Mouse (Mus musculus) limb, embryonic 12.5 days (tissue): ENCODE results near the gene Rnf227. TPM values are rescaled to one million over a fixed set of nuclear protein-coding genes. Genes with fewer than 3 reads are reported as not detected.

Source experiments
- ATAC-seq: fragments of 200-750 bp; cut with Nextera tagmentation; 2 replicates; pipeline ENCODE4 v1.8.0; 2017; ENCODE audit warnings: low read depth, moderate TSS enrichment; ENCODE audit not compliant: insufficient number of reproducible peaks, insufficient read depth, low FRiP score, low TSS enrichment
- H3K27ac ChIP-seq: fragments of 300-500 bp; sonication (generic); 2 replicates; pipeline ENCODE4 v1.5.1; 2016; ENCODE audit warnings: mild to moderate bottlenecking, moderate library complexity
- H3K27me3 ChIP-seq: fragments of 300-500 bp; sonication (generic); 2 replicates; pipeline ENCODE4 v1.6.1; 2016; ENCODE audit warnings: mild to moderate bottlenecking, moderate library complexity
- H3K36me3 ChIP-seq: fragments of 300-500 bp; sonication (generic); 2 replicates; pipeline ENCODE4 v1.6.1; 2016; ENCODE audit warnings: mild to moderate bottlenecking, moderate library complexity
- H3K4me1 ChIP-seq: fragments of 300-500 bp; sonication (generic); replicated peaks from 2 replicates; pipeline ENCODE4 v1.6.1; 2016
- H3K4me2 ChIP-seq: fragments of 300-500 bp; sonication (generic); 2 replicates; pipeline ENCODE4 v1.6.1; 2016; ENCODE audit warnings: mild to moderate bottlenecking, moderate library complexity
- H3K4me3 ChIP-seq: fragments of 300-500 bp; sonication (generic); replicated peaks from 2 replicates; pipeline ENCODE4 v1.5.1; 2016; ENCODE audit warnings: mild to moderate bottlenecking
- H3K9ac ChIP-seq: fragments of 300-500 bp; sonication (generic); replicated peaks from 2 replicates; pipeline ENCODE4 v1.6.1; 2016; ENCODE audit warnings: mild to moderate bottlenecking, moderate library complexity
- H3K9me3 ChIP-seq: fragments of 300-500 bp; sonication (generic); 2 replicates; pipeline ENCODE4 v1.6.1; 2016; ENCODE audit warnings: mild to moderate bottlenecking, moderate library complexity
- whole genome bisulfite sequencing: fragments of 180-500 bp; shearing (Covaris S2); methylation state at CpG from one replicate; pipeline ENCODE4 v1.1.7; 2016; 5-methylcytosine and 5-hydroxymethylcytosine counted together
- polyA plus RNA-seq: library from polyadenylated mRNA; unstranded; fragments of >200 nt; fragmentation: Nextera tagmentation; extraction: Ambion mirVana; gene quantifications from 2 replicates; pipeline ENCODE4 v1.2.1, GENCODE M21; 2016

The Rnf227 gene
- polyA plus RNA-seq, 1 experiment from 2014 or later, result 23.7 TPM

DNA sequence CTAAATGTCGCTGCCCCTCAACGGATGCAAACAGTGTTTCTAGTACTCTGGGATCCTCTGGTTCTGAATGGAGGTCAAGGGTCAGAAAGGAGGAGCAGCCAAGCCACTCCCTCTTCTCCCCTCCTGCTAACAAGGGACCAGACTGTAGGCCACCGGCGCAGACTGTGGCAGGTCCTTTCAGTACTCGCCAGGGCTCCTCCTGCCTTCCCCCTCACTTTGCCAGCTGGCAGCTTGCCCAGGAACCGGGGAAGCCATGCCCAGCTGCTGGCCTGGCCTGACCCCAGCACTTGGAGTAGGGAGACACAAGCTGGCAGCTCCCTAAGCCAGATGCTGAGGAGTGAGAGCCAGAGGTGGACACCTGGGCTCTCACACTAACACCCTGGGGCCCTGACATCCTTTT, 24.6 kb downstream of the Rnf227 start:
- H3K4me3 ChIP-seq, result peak overlapping the region; percentile 95
- H3K36me3 ChIP-seq, result peaks cover 46% of the 10 kb centered on the region
- H3K27ac ChIP-seq, result peak overlapping the region; percentile 100
- no peaks in the 10 kb centered on the region for H3K27me3 ChIP-seq
- 0% methylated on average over 6 of the region's 6 CpGs for WGBS
- peak overlapping the region; percentile 73; the same call in 1 of the 2 replicates for H3K9ac ChIP-seq
- H3K4me2 ChIP-seq, result peak overlapping the region; percentile 97
- peaks cover 36% of the 10 kb centered on the region for H3K4me1 ChIP-seq
- no peak for ATAC-seq
- no peaks in the 10 kb centered on the region for H3K9me3 ChIP-seq

DNA sequence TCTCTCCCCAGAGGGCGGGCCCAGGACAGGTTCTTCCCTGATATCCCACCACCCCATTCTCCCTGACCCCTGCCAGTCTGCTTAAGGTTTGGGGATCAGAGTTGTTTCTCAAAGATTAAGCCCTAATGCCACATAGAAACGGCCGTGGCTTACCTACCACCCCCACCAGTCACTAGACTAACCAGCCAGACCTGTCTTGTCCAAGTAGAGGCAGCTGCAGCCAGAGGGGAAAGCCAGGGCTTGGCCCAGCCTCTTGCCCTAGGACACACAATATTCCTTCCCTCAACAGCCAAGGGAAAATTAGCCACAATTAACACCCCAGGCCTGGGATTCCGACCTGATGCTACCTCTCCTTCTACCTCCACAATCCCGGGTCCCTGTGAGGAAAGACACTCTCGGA, 25.5 kb downstream of the Rnf227 start:
- peak overlapping the region; percentile 95 for H3K4me3 ChIP-seq
- H3K27me3 ChIP-seq, result no peaks in the 10 kb centered on the region
- 17% methylated on average over 6 of the region's 6 CpGs for WGBS
- ATAC-seq, result no peak
- no peaks in the 10 kb centered on the region for H3K9me3 ChIP-seq
- H3K9ac ChIP-seq, result peak overlapping the region; percentile 73
- H3K36me3 ChIP-seq, result peaks cover 38% of the 10 kb centered on the region
- peaks cover 41% of the 10 kb centered on the region for H3K4me1 ChIP-seq
- peak overlapping the region; percentile 97 for H3K4me2 ChIP-seq
- H3K27ac ChIP-seq, result peak overlapping the region; percentile 100

DNA sequence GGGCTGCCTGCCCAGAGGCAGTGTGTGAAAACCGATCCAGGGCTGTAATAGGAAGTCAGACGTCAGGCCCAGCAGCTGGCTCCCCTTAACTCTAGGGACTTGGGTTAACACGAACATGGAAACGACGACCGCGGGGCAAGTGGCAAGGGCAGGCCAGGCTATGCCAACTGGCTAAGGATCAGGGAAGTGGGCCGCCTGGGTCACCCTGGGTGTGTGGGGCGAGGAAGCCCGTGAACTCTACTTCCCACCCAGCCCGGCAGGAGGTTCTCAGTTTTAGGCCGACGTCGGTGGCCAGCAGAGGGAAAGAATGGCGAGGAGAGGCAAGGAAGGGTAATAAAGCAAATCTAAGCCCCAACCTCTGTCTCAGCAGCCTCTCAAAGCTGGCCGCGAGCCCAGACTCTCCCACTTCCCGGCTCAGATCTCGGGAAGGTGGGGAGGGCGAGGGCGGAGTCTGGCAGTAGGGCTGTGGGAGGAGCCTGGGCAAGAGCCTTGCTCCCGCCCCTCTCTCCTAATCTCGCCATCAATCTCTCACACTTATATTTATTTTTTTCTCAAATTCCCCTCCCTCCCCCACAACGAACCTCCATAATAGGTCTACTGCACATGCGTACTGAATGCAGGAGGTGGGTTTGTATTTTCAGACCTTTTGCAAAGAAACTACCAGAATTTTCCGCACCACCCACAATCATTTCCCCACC, 26.0 kb downstream of the Rnf227 start:
- H3K4me2 ChIP-seq, result peak overlapping the region; percentile 97
- WGBS, result under 1% methylated on average over 26 of the region's 26 CpGs
- no peaks in the 10 kb centered on the region for H3K27me3 ChIP-seq
- H3K36me3 ChIP-seq, result peaks cover 34% of the 10 kb centered on the region
- H3K9ac ChIP-seq, result peak overlapping the region; percentile 73
- H3K4me3 ChIP-seq, result peak overlapping the region; percentile 95
- peaks cover 46% of the 10 kb centered on the region for H3K4me1 ChIP-seq
- ATAC-seq, result peak; percentile 85
- H3K9me3 ChIP-seq, result no peaks in the 10 kb centered on the region
- peak overlapping the region; percentile 100 for H3K27ac ChIP-seq

DNA sequence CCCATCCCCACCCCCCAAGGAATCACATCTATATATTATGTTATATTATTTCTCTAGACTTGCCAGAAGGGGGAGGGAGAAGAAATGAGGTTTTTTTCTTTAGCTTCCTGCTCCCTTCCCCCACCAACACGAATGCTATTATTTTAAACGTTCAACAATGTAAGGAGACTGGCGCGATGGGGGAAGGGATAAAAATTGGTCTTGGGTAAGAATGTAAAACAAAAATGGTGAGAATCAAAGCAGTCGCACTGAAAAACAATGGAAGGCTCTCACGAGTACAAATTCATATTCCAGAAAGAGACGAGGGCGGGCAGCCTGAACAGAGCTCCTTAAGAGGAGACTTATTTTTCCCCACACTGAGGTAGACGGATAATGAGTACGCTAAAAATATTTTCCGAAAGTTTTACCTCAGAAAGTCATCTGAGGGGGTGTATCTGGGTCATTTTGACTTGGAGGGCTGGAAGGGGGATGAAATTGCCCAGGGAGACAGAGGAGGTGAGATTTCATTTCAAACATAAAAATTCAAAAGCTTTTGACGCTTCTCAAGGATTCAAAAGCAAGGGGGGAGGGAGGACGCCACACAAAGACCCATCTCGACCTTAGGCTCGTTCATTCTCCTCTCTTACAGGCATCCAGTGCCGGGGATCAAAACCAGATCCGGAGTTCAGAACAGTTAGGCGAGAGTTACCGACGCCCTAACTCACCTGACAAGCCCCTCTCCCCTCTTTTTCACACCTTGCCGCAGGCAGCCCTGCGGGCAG, 26.8 kb downstream of the Rnf227 start:
- Histone ChIP-seq H3K9me3 (no peaks in the 10 kb centered on the region), H3K27me3 (no peaks in the 10 kb centered on the region), H3K36me3 (peaks cover 33% of the 10 kb centered on the region), H3K4me1 (peaks cover 54% of the 10 kb centered on the region), H3K27ac (peak overlapping the region; percentile 100), H3K4me2 (peak overlapping the region; percentile 97), H3K4me3 (peak overlapping the region; percentile 95), H3K9ac (peak overlapping the region; percentile 100)
- WGBS, result under 1% methylated on average over 22 of the region's 22 CpGs
- no peak for ATAC-seq

DNA sequence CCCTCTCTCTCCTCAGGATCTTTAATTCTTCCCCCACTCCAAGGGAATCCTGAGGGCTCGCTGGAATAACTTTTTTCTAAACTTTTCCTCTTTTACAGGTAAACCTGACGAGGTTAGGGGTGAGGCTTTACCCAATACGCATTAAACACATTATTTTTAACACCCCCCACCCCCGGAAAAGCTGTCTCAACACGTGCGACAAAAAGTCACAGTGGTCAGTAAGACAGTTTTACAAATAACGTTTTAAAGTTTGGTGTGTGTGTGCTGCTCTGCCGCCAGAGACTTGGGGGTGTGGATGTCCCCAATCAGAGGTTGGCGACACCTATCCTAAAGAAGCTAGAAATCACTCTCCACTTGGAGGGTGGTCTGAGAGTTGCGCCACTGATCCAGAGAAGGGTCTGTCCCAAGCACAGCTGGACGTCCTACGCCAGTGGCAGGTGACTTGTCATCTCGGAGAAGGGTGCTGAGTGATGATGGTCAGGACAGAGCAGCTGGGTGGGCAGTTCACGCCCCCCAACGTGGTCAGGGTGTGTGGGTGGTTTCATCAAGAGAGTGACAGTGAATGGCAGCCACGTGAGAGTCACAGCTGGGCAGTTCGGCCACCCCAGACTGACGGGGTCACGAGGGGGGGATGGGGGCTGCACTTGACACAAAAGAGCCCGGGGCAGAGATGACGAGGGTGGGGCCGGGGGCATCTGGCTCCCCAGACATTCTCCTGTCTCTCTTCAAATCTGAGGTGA, 27.5 kb downstream of the Rnf227 start:
- H3K27me3 ChIP-seq, result no peaks in the 10 kb centered on the region
- peak overlapping the region; percentile 95 for H3K4me3 ChIP-seq
- H3K27ac ChIP-seq, result peak overlapping the region; percentile 100
- under 1% methylated on average over 22 of the region's 22 CpGs for WGBS
- ATAC-seq, result no peak; the same call in 1 of the 2 replicates
- H3K36me3 ChIP-seq, result peaks cover 32% of the 10 kb centered on the region
- peaks cover 5% of the 10 kb centered on the region; the same call in 1 of the 2 replicates for H3K9me3 ChIP-seq
- H3K4me1 ChIP-seq, result peaks cover 55% of the 10 kb centered on the region
- H3K4me2 ChIP-seq, result peak overlapping the region; percentile 97
- peak overlapping the region; percentile 100 for H3K9ac ChIP-seq

DNA sequence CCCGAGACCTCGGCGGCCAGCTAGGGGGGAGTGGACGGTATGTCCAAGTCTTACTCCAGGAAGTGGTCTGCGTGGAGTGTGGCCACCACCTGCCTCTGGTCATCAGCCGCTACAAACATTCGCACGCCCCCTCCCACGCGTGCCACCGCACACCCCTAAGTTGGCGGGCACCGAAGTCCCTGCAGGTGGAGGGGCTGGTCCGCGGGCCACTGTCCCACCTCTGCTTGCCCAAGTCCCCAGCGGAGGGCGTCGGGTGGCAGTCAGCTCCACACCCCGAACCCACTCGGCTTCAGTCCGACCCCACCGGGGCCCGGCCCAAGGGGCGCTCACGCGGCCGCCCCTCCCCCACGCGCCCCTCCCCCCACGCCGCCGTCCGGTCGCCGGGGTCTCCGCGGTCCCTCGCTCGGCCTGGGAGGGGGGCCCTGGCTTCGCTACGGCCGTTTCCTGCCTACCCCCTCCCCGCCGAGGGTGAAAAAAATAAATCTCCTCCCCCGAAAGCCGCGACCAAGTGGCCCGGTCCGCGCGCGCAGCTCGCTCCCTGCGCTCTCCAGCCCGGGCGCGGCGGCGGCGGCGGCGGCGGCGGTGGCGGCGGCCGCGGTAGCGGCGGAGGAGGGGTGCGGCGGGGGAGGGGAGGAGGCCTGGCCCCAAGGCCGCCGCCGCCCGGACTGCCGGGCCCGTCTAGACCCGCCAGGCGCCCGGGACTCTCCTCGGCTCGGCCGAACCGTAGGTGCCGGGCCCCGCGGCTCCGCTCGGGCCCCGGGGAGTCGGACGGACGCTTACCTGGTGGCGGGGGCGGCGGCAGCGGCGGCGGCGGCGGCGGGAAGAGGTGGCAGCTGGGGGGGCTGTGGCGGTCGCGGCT, 28.3 kb downstream of the Rnf227 start:
- Histone ChIP-seq H3K27me3 (no peaks in the 10 kb centered on the region), H3K4me2 (peak overlapping the region; percentile 97), H3K27ac (peak overlapping the region; percentile 100), H3K4me3 (peak overlapping the region; percentile 95), H3K36me3 (peaks cover 32% of the 10 kb centered on the region), H3K9ac (peak overlapping the region; percentile 100), H3K9me3 (peaks cover 6% of the 10 kb centered on the region; the same call in 1 of the 2 replicates), H3K4me1 (peaks cover 52% of the 10 kb centered on the region)
- WGBS, result under 1% methylated on average over 63 of the region's 106 CpGs
- no peak for ATAC-seq

DNA sequence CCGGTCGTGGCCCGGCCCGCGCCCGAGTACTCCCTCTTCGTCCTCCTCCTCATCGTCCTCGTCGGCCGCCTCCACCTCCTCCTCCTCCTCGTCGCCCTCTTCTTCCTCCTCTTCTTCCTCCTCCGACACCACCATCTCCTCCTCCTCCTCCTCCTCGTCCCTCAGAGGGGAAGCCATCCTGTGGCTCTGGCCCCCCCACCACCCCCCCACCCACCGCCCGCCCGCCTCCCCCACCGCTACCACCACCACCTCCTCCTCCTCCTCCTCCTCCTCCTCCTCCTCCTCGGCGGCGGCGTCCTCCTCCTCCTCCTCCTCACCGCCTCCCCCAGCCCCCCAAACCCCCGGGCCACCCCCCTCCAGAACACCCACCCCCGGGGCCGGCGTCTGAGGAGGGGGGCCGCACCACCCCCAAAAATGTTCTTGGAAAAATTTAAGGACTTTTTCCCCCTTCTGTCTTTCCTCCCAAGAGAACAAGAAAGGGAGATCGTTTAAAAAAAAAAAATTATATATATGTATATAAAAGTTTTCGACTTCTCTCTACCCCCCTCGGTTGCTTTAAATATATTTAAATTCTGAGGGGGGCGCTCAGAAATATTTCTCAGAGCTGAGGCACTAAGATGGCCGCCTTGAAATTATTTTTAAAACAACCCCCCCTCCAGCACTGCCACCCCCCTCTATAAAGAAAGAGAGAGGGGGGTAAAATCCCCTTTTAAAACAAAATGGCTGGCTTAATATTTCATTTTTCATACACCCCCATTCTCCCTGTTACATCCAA, 29.1 kb downstream of the Rnf227 start, which contains the start of gene Chd3:
TSS of gene Chd3 (minus strand) at position 192 of the 775 bp plus-strand sequence.
- H3K27me3 ChIP-seq, result no peaks in the 10 kb centered on the region
- peak within 1 kb of the TSS; percentile 100 for H3K9ac ChIP-seq
- peaks cover 48% of the 10 kb centered on the region for H3K4me1 ChIP-seq
- WGBS, result 5% methylated on average over 9 of the region's 34 CpGs
- peak within 1 kb of the TSS; percentile 100 for H3K27ac ChIP-seq
- H3K4me2 ChIP-seq, result peak within 1 kb of the TSS; percentile 97
- no peak for ATAC-seq
- H3K9me3 ChIP-seq, result peaks cover 6% of the 10 kb centered on the region; the same call in 1 of the 2 replicates
- H3K4me3 ChIP-seq, result peak within 1 kb of the TSS; percentile 95
- H3K36me3 ChIP-seq, result peaks cover 31% of the 10 kb centered on the region

DNA sequence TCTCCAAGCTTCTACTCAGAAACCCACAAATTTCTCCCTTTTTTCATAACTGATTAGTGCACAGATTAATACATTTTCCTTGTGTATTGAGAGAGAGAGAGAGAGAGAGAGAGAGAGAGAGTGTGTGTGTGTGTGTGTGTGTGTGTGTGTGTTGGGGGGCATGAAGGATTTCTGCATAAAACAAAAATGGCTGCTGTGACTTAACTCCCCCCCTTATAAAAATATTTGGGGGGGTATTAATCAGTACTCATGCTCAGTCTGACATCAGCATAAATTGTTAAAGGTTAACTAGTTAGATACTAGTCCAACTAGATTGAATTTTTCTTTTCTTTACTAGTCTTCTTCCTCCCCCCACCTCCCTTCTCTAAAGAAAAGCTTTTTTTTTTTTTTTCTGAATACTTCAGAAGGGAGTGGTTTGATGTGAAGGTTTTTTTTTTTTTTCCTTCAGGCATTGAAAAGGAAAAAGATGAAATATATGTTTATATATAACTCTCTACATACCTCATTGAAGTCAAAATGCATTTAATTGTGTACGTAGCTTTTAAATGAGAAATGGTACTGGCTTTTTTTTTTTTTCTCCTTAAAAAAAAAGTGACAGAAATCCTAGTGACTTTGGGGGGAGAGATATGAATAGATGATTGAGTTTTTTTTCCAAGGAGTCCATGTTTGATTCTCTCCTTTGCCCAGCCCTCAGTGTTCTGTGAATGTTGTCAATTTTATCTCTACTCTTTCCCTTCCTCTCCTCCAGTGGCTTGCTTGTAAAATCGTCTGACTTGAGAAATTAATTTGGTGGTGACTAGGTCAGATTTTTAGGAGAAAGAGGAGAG, 29.9 kb downstream of the Rnf227 start:
- peaks cover 40% of the 10 kb centered on the region for H3K4me1 ChIP-seq
- peak overlapping the region; percentile 95 for H3K4me3 ChIP-seq
- H3K9me3 ChIP-seq, result peaks cover 6% of the 10 kb centered on the region; the same call in 1 of the 2 replicates
- no peak for ATAC-seq
- H3K4me2 ChIP-seq, result peak overlapping the region; percentile 97
- no peaks in the 10 kb centered on the region for H3K27me3 ChIP-seq
- peak overlapping the region; percentile 100 for H3K9ac ChIP-seq
- H3K36me3 ChIP-seq, result peaks cover 33% of the 10 kb centered on the region
- 36% methylated on average over 2 of the region's 2 CpGs for WGBS
- peak overlapping the region; percentile 100 for H3K27ac ChIP-seq

DNA sequence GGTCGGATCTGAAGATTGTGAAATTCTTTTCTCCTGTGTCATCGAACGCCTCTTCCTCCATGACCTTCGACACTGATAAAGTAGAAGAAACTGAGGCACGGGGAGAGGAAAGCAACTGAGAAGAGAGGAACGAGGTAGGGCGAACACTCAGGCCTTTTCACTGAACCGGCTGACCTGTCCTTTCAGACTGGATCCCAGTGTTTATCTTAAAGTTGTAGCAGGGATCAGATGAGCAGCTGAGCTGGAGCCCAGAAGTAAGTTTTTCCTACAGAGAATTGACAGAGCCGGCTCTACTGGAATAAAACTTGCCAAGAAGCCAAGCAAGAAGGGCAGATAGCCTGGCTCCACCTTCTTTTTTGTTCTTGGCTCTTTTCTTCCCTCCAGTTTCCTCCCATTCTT, 30.6 kb downstream of the Rnf227 start:
- ATAC-seq, result no peak
- H3K4me1 ChIP-seq, result peaks cover 33% of the 10 kb centered on the region
- H3K27me3 ChIP-seq, result no peaks in the 10 kb centered on the region
- peaks cover 6% of the 10 kb centered on the region; the same call in 1 of the 2 replicates for H3K9me3 ChIP-seq
- no peak overlapping the region for H3K9ac ChIP-seq
- H3K27ac ChIP-seq, result peak overlapping the region; percentile 76
- 25% methylated on average over 9 of the region's 9 CpGs for WGBS
- H3K4me3 ChIP-seq, result 0 out of 2 replicates have a peak overlapping the region, but pooled peaks have one; percentile 8
- peak overlapping the region; percentile 39 for H3K4me2 ChIP-seq
- peaks cover 37% of the 10 kb centered on the region for H3K36me3 ChIP-seq
